Mouse (Mus musculus) limb, embryonic 15.5 days (tissue): ENCODE data around the gene Rnf213. TPM values are rescaled to one million over a fixed set of nuclear protein-coding genes. Genes with fewer than 3 reads are reported as not detected.
"Not testable (repeated sequence)": the region's sequence is repeated elsewhere in the genome, so short reads cannot be mapped to it uniquely, and the experiment has no call there.

Experiments
- ATAC-seq: fragments of 200-750 bp; cut with Nextera tagmentation; 2 replicates; pipeline ENCODE4 v1.8.0; 2017; ENCODE audit warnings: low read depth, moderate TSS enrichment; ENCODE audit not compliant: insufficient number of reproducible peaks, low FRiP score, low TSS enrichment
- H3K27ac ChIP-seq: fragments of 300-500 bp; sonication (generic); 2 replicates; pipeline ENCODE4 v1.5.1; 2015; ENCODE audit warnings: moderate library complexity, mild to moderate bottlenecking, inconsistent platforms
- H3K27me3 ChIP-seq: fragments of 300-500 bp; sonication (generic); 2 replicates; pipeline ENCODE4 v1.6.1; 2015; ENCODE audit warnings: inconsistent platforms
- H3K36me3 ChIP-seq: fragments of 300-500 bp; sonication (generic); 2 replicates; pipeline ENCODE4 v1.6.1; 2015; ENCODE audit warnings: inconsistent platforms
- H3K4me1 ChIP-seq: fragments of 300-500 bp; sonication (generic); 2 replicates; pipeline ENCODE4 v1.6.1; 2015; ENCODE audit warnings: inconsistent platforms
- H3K4me2 ChIP-seq: fragments of 300-500 bp; sonication (generic); 2 replicates; pipeline ENCODE4 v1.6.1; 2015; ENCODE audit warnings: mild to moderate bottlenecking, inconsistent platforms
- H3K4me3 ChIP-seq: fragments of 300-500 bp; sonication (generic); 2 replicates; pipeline ENCODE4 v1.5.1; 2015; ENCODE audit warnings: mild to moderate bottlenecking, inconsistent platforms
- H3K9ac ChIP-seq: fragments of 300-500 bp; sonication (generic); 2 replicates; pipeline ENCODE4 v1.6.1; 2015; ENCODE audit warnings: inconsistent platforms
- H3K9me3 ChIP-seq: fragments of 300-500 bp; sonication (generic); 2 replicates; pipeline ENCODE4 v1.6.1; 2016; ENCODE audit warnings: inconsistent platforms
- WGBS: fragments of 180-500 bp; shearing (Covaris S2); methylation state at CpG from one replicate; pipeline ENCODE4 v1.1.7; 2015; 5-methylcytosine and 5-hydroxymethylcytosine counted together
- polyA plus RNA-seq: library from polyadenylated mRNA; unstranded; fragments of >200 nt; fragmentation: Nextera tagmentation; extraction: Ambion mirVana; gene quantifications from 2 replicates; pipeline ENCODE4 v1.2.1, GENCODE M21; 2015

The Rnf213 gene
- polyA plus RNA-seq, 1 experiment from 2014 or later: 3.7 TPM

GRCm38 (mm10) chr11:119363534-119364145 is 29.3 kb upstream of the Rnf213 start:
- Histone ChIP-seq H3K27me3 (no peaks in the 10 kb centered on the region), H3K4me1 (no peaks in the 10 kb centered on the region; the same call in 1 of the 2 replicates), H3K27ac (no peak overlapping the region), H3K9ac (no peak overlapping the region), H3K9me3 (peaks cover 3% of the 10 kb centered on the region; the same call in 1 of the 2 replicates), H3K4me2 (no peak overlapping the region), H3K4me3 (no peak overlapping the region), H3K36me3 (peaks cover 41% of the 10 kb centered on the region)
- WGBS: 36% methylated on average over 11 of the region's 11 CpGs
- ATAC-seq: peak; percentile 68; the same call in 1 of the 2 replicates

GRCm38 (mm10) chr11:119375425-119375824 is 17.5 kb upstream of the Rnf213 start:
- Histone ChIP-seq H3K9ac (0 out of 2 replicates have a peak overlapping the region, but pooled peaks have one; percentile 0), H3K27me3 (no peaks in the 10 kb centered on the region), H3K27ac (no peak overlapping the region), H3K4me3 (no peak overlapping the region), H3K9me3 (no peaks in the 10 kb centered on the region), H3K4me2 (no peak overlapping the region), H3K36me3 (peaks cover 38% of the 10 kb centered on the region), H3K4me1 (no peaks in the 10 kb centered on the region)
- WGBS: 76% methylated on average over 6 of the region's 6 CpGs
- no peak for ATAC-seq

GRCm38 (mm10) chr11:119377326-119377725 is 15.6 kb upstream of the Rnf213 start:
- no peaks in the 10 kb centered on the region for H3K4me1 ChIP-seq
- no peak overlapping the region for H3K4me2 ChIP-seq
- H3K27ac ChIP-seq: no peak overlapping the region
- no peaks in the 10 kb centered on the region for H3K9me3 ChIP-seq
- H3K9ac ChIP-seq: no peak overlapping the region
- WGBS: 93% methylated on average over 11 of the region's 11 CpGs
- H3K36me3 ChIP-seq: peaks cover 43% of the 10 kb centered on the region
- H3K27me3 ChIP-seq: no peaks in the 10 kb centered on the region
- no peak overlapping the region for H3K4me3 ChIP-seq
- ATAC-seq: no peak

GRCm38 (mm10) chr11:119378551-119378950 is 14.3 kb upstream of the Rnf213 start:
- 75% methylated on average over 1 of the region's 1 CpGs for WGBS
- Histone ChIP-seq H3K4me2 (no peak overlapping the region), H3K36me3 (peaks cover 43% of the 10 kb centered on the region), H3K4me1 (no peaks in the 10 kb centered on the region), H3K27me3 (no peaks in the 10 kb centered on the region), H3K4me3 (no peak overlapping the region), H3K9ac (no peak overlapping the region), H3K9me3 (no peaks in the 10 kb centered on the region), H3K27ac (no peak overlapping the region)
- no peak for ATAC-seq

GRCm38 (mm10) chr11:119381631-119382337 is 11.1 kb upstream of the Rnf213 start:
- H3K27me3 ChIP-seq: no peaks in the 10 kb centered on the region
- H3K4me1 ChIP-seq: no peaks in the 10 kb centered on the region
- no peak for ATAC-seq
- no peak overlapping the region for H3K9ac ChIP-seq
- no peak overlapping the region for H3K4me3 ChIP-seq
- H3K9me3 ChIP-seq: no peaks in the 10 kb centered on the region
- no peak overlapping the region for H3K27ac ChIP-seq
- no peak overlapping the region for H3K4me2 ChIP-seq
- peaks cover 37% of the 10 kb centered on the region for H3K36me3 ChIP-seq
- WGBS: 73% methylated on average over 9 of the region's 9 CpGs

- WGBS: 70% methylated on average over 6 of the region's 6 CpGs
- Histone ChIP-seq H3K27me3 (no peaks in the 10 kb centered on the region), H3K36me3 (peaks cover 33% of the 10 kb centered on the region), H3K4me3 (no peak overlapping the region), H3K4me2 (no peak overlapping the region), H3K27ac (no peak overlapping the region), H3K4me1 (no peaks in the 10 kb centered on the region), H3K9ac (no peak overlapping the region), H3K9me3 (no peaks in the 10 kb centered on the region)
- no peak for ATAC-seq
Measured at GRCm38 (mm10) chr11:119382338-119382850, 10.5 kb upstream of the Rnf213 start.

GRCm38 (mm10) chr11:119384904-119385303 is 8.0 kb upstream of the Rnf213 start:
- peaks cover 5% of the 10 kb centered on the region for H3K4me1 ChIP-seq
- H3K27me3 ChIP-seq: peaks cover 22% of the 10 kb centered on the region
- H3K9ac ChIP-seq: no peak overlapping the region
- H3K36me3 ChIP-seq: peaks cover 10% of the 10 kb centered on the region
- WGBS: 72% methylated on average over 4 of the region's 4 CpGs
- H3K27ac ChIP-seq: no peak overlapping the region
- no peak overlapping the region for H3K4me3 ChIP-seq
- H3K9me3 ChIP-seq: no peaks in the 10 kb centered on the region
- ATAC-seq: no peak
- no peak overlapping the region for H3K4me2 ChIP-seq

GRCm38 (mm10) chr11:119386306-119386705 is 6.6 kb upstream of the Rnf213 start:
- H3K4me1 ChIP-seq: peaks cover 16% of the 10 kb centered on the region
- WGBS: 93% methylated on average over 5 of the region's 5 CpGs
- no peak overlapping the region for H3K9ac ChIP-seq
- H3K4me2 ChIP-seq: no peak overlapping the region
- no peak overlapping the region for H3K4me3 ChIP-seq
- H3K27ac ChIP-seq: no peak overlapping the region
- peaks cover 2% of the 10 kb centered on the region; the same call in 1 of the 2 replicates for H3K36me3 ChIP-seq
- H3K9me3 ChIP-seq: no peaks in the 10 kb centered on the region
- peaks cover 29% of the 10 kb centered on the region for H3K27me3 ChIP-seq
- no peak for ATAC-seq

GRCm38 (mm10) chr11:119387273-119387672 is 5.6 kb upstream of the Rnf213 start:
- 14% methylated on average over 3 of the region's 3 CpGs for WGBS
- H3K9ac ChIP-seq, H3K4me2 ChIP-seq, H3K9me3 ChIP-seq, ATAC-seq, H3K27ac ChIP-seq, H3K36me3 ChIP-seq, H3K4me3 ChIP-seq: not testable (repeated sequence)
- Histone ChIP-seq H3K4me1 (peaks cover 23% of the 10 kb centered on the region), H3K27me3 (peaks cover 38% of the 10 kb centered on the region)

- Histone ChIP-seq H3K4me3 (peak overlapping the region; percentile 68), H3K27me3 (peaks cover 47% of the 10 kb centered on the region), H3K4me1 (peaks cover 39% of the 10 kb centered on the region), H3K27ac (peak overlapping the region; percentile 83), H3K36me3 (no peaks in the 10 kb centered on the region), H3K9me3 (no peaks in the 10 kb centered on the region), H3K9ac (peak overlapping the region; percentile 58), H3K4me2 (peak overlapping the region; percentile 96)
- WGBS: 2% methylated on average over 35 of the region's 35 CpGs
- ATAC-seq: peak; percentile 57
Measured at GRCm38 (mm10) chr11:119389851-119390270, 3.0 kb upstream of the Rnf213 start.

- Histone ChIP-seq H3K27me3 (peaks cover 53% of the 10 kb centered on the region), H3K27ac (peak overlapping the region; percentile 83), H3K9me3 (no peaks in the 10 kb centered on the region), H3K4me1 (peaks cover 39% of the 10 kb centered on the region), H3K36me3 (no peaks in the 10 kb centered on the region), H3K4me2 (peak overlapping the region; percentile 96), H3K9ac (peak overlapping the region; percentile 58), H3K4me3 (peak overlapping the region; percentile 68)
- 2% methylated on average over 53 of the region's 53 CpGs for WGBS
- ATAC-seq: no peak
Measured at GRCm38 (mm10) chr11:119390271-119391231, 2.3 kb upstream of the Rnf213 start.
